Mouse (Mus musculus) liver, embryonic 14.5 days (tissue): ENCODE results near the gene Strn3.

Source experiments
- CTCF ChIP-seq: IDR thresholded peaks from 2 replicates; pipeline ENCODE4 v1.5.1; 2016; ENCODE audit warnings: antibody characterized with exemption, low read depth, control low read depth
- EP300 ChIP-seq: IDR thresholded peaks from 2 replicates; pipeline ENCODE4 v1.6.1; 2016; ENCODE audit warnings: antibody characterized with exemption, low read depth

DNA sequence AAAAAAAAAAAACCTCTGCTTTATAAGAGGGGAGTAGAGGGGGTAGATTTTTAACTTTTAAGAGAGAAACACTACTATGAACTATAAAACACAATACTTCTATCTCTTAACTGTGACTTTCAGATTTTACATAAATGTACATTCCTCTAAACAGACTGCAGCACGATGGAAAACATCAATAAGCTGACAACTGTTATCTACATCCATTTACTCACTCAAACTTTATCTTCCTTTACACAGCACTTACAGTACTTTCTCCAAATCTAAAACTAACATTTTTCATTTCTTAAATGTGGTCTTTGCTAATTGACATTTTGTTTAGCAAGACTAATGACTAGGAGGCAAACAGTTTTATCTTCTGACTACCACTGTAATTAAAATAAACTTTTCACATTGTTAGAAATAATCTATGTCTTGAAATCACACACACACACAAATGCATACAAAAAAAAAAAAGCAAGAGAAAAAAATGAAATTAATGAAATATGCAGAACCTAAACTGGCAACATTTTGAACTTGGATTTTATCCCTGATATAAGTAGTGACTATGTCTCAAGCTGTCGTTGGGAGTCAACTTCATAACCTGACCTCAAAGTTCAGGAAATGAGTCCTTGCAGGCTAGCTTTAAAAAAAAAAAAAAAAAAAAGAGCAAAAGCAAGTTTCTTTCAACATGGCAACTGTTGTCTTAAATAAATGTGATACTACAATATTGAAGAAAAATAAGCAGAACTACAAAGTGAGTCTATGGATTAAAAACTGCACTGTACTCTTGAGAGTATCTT, 54.8 kb downstream of the Strn3 start:
- TF ChIP-seq CTCF (no peak), EP300 (no peak)
